Mouse (Mus musculus): ENCODE measurements around the gene Fam20b. TPM values are rescaled to one million over a fixed set of nuclear protein-coding genes. Genes with fewer than 3 reads are reported as not detected.

The Fam20b gene
- polyA plus RNA-seq, 1 experiment from 2014 or later, result 30.0 TPM

- Histone ChIP-seq H3K4me2 (ENCODE audit: low read depth, low read length) (no peak overlapping the region), H3K9me3 (ENCODE audit: control insufficient read depth, low read length) (no peaks in the 10 kb centered on the region), H3K36me3 (ENCODE audit: control insufficient read depth, insufficient read depth, low read length) (no peaks in the 10 kb centered on the region), H3K4me3 (ENCODE audit: low read depth, low read length) (no peak overlapping the region), H3K9ac (ENCODE audit: low read depth, low read length) (no peak overlapping the region), H3K27me3 (replicated peaks; ENCODE audit: control insufficient read depth, insufficient read depth, low read length) (no peaks in the 10 kb centered on the region), H3K27ac (replicated peaks; ENCODE audit: low read depth, low read length) (no peak overlapping the region), H3K4me1 (ENCODE audit: control insufficient read depth, insufficient read depth, low read length) (0 out of 2 replicates have a peak, but pooled peaks cover 4% of the 10 kb centered on the region)
- ATAC-seq (ENCODE audit: low read depth) (no peak), DNase-seq (ENCODE audit: low spot score) (no peak)
- WGBS, result 53% methylated on average over 4 of the region's 4 CpGs
These were observed 1.2 kb upstream of the Fam20b start for GRCm38 (mm10) chr1:156720046-156720445.

GRCm38 (mm10) chr1:156718286-156718949 lies 468 bp downstream of the Fam20b start:
- WGBS, result under 1% methylated on average over 30 of the region's 73 CpGs

GRCm38 (mm10) chr1:156717751-156718285 lies 1.1 kb downstream of the Fam20b start:
- DNase-seq (ENCODE audit: low spot score) (no peak), ATAC-seq (ENCODE audit: low read depth) (no peak)
- peak overlapping the region; percentile 93 for H3K4me3 ChIP-seq (ENCODE audit: low read depth, low read length)
- peak overlapping the region; percentile 84; the same call in 1 of the 2 replicates for H3K27ac ChIP-seq (replicated peaks; ENCODE audit: low read depth, low read length)
- no peaks in the 10 kb centered on the region for H3K36me3 ChIP-seq (ENCODE audit: control insufficient read depth, insufficient read depth, low read length)
- peak overlapping the region; percentile 67 for H3K4me2 ChIP-seq (ENCODE audit: low read depth, low read length)
- H3K9me3 ChIP-seq (ENCODE audit: control insufficient read depth, low read length), result no peaks in the 10 kb centered on the region
- 0 out of 2 replicates have a peak, but pooled peaks cover 4% of the 10 kb centered on the region for H3K4me1 ChIP-seq (ENCODE audit: control insufficient read depth, insufficient read depth, low read length)
- H3K27me3 ChIP-seq (replicated peaks; ENCODE audit: control insufficient read depth, insufficient read depth, low read length), result no peaks in the 10 kb centered on the region
- H3K9ac ChIP-seq (ENCODE audit: low read depth, low read length), result peak overlapping the region; percentile 87
- WGBS, result 12% methylated on average over 13 of the region's 13 CpGs

More at GRCm38 (mm10) chr1:156718286-156718949, 468 bp downstream of the Fam20b start:
- Histone ChIP-seq H3K4me2 (ENCODE audit: low read depth, low read length) (peak overlapping the region; percentile 67), H3K9me3 (ENCODE audit: control insufficient read depth, low read length) (no peaks in the 10 kb centered on the region), H3K36me3 (ENCODE audit: control insufficient read depth, insufficient read depth, low read length) (no peaks in the 10 kb centered on the region), H3K27me3 (replicated peaks; ENCODE audit: control insufficient read depth, insufficient read depth, low read length) (no peaks in the 10 kb centered on the region), H3K9ac (ENCODE audit: low read depth, low read length) (peak overlapping the region; percentile 87), H3K27ac (replicated peaks; ENCODE audit: low read depth, low read length) (peak overlapping the region; percentile 84), H3K4me1 (ENCODE audit: control insufficient read depth, insufficient read depth, low read length) (0 out of 2 replicates have a peak, but pooled peaks cover 4% of the 10 kb centered on the region), H3K4me3 (ENCODE audit: low read depth, low read length) (peak overlapping the region; percentile 93)
- ATAC-seq (ENCODE audit: low read depth) (peak; percentile 90), DNase-seq (ENCODE audit: low spot score) (no peak)

GRCm38 (mm10) chr1:156716681-156717080 lies 2.2 kb downstream of the Fam20b start:
- Histone ChIP-seq H3K9ac (ENCODE audit: low read depth, low read length) (no peak overlapping the region), H3K9me3 (ENCODE audit: control insufficient read depth, low read length) (no peaks in the 10 kb centered on the region), H3K4me2 (ENCODE audit: low read depth, low read length) (no peak overlapping the region), H3K27me3 (replicated peaks; ENCODE audit: control insufficient read depth, insufficient read depth, low read length) (no peaks in the 10 kb centered on the region), H3K4me3 (ENCODE audit: low read depth, low read length) (no peak overlapping the region), H3K27ac (replicated peaks; ENCODE audit: low read depth, low read length) (no peak overlapping the region), H3K36me3 (ENCODE audit: control insufficient read depth, insufficient read depth, low read length) (no peaks in the 10 kb centered on the region), H3K4me1 (ENCODE audit: control insufficient read depth, insufficient read depth, low read length) (0 out of 2 replicates have a peak, but pooled peaks cover 4% of the 10 kb centered on the region)
- DNase-seq (ENCODE audit: low spot score) (no peak), ATAC-seq (ENCODE audit: low read depth) (no peak)
- 89% methylated on average over 6 of the region's 6 CpGs for WGBS

GRCm38 (mm10) chr1:156710472-156711098 lies 8.3 kb downstream of the Fam20b start:
- H3K36me3 ChIP-seq (ENCODE audit: control insufficient read depth, insufficient read depth, low read length), result peaks cover 5% of the 10 kb centered on the region
- DNase-seq (ENCODE audit: low spot score) (peak; percentile 56), ATAC-seq (ENCODE audit: low read depth) (peak; percentile 67; the same call in 1 of the 2 replicates)
- 57% methylated on average over 10 of the region's 10 CpGs for WGBS
- H3K27ac ChIP-seq (replicated peaks; ENCODE audit: low read depth, low read length), result peak overlapping the region; percentile 50; the same call in 1 of the 2 replicates
- no peak overlapping the region for H3K9ac ChIP-seq (ENCODE audit: low read depth, low read length)
- H3K4me3 ChIP-seq (ENCODE audit: low read depth, low read length), result no peak overlapping the region
- no peaks in the 10 kb centered on the region for H3K9me3 ChIP-seq (ENCODE audit: control insufficient read depth, low read length)
- no peaks in the 10 kb centered on the region for H3K27me3 ChIP-seq (replicated peaks; ENCODE audit: control insufficient read depth, insufficient read depth, low read length)
- H3K4me1 ChIP-seq (ENCODE audit: control insufficient read depth, insufficient read depth, low read length), result peaks cover 11% of the 10 kb centered on the region
- H3K4me2 ChIP-seq (ENCODE audit: low read depth, low read length), result no peak overlapping the region

GRCm38 (mm10) chr1:156708672-156709071 lies 10.2 kb downstream of the Fam20b start:
- Histone ChIP-seq H3K27me3 (replicated peaks; ENCODE audit: control insufficient read depth, insufficient read depth, low read length) (no peaks in the 10 kb centered on the region), H3K4me3 (ENCODE audit: low read depth, low read length) (no peak overlapping the region), H3K9ac (ENCODE audit: low read depth, low read length) (no peak overlapping the region), H3K27ac (replicated peaks; ENCODE audit: low read depth, low read length) (no peak overlapping the region), H3K4me1 (ENCODE audit: control insufficient read depth, insufficient read depth, low read length) (peaks cover 11% of the 10 kb centered on the region), H3K9me3 (ENCODE audit: control insufficient read depth, low read length) (no peaks in the 10 kb centered on the region), H3K4me2 (ENCODE audit: low read depth, low read length) (no peak overlapping the region), H3K36me3 (ENCODE audit: control insufficient read depth, insufficient read depth, low read length) (peaks cover 23% of the 10 kb centered on the region)
- ATAC-seq (ENCODE audit: low read depth), result no peak
- DNase-seq (ENCODE audit: low spot score), result no peak
- WGBS, result 85% methylated on average over 3 of the region's 3 CpGs

GRCm38 (mm10) chr1:156705696-156706285 lies 13.1 kb downstream of the Fam20b start:
- ATAC-seq (ENCODE audit: low read depth) (no peak), DNase-seq (ENCODE audit: low spot score) (no peak)
- Histone ChIP-seq H3K27ac (replicated peaks; ENCODE audit: low read depth, low read length) (no peak overlapping the region), H3K4me3 (ENCODE audit: low read depth, low read length) (no peak overlapping the region), H3K9ac (ENCODE audit: low read depth, low read length) (no peak overlapping the region), H3K9me3 (ENCODE audit: control insufficient read depth, low read length) (no peaks in the 10 kb centered on the region), H3K36me3 (ENCODE audit: control insufficient read depth, insufficient read depth, low read length) (peaks cover 47% of the 10 kb centered on the region), H3K4me2 (ENCODE audit: low read depth, low read length) (no peak overlapping the region), H3K4me1 (ENCODE audit: control insufficient read depth, insufficient read depth, low read length) (peaks cover 5% of the 10 kb centered on the region), H3K27me3 (replicated peaks; ENCODE audit: control insufficient read depth, insufficient read depth, low read length) (no peaks in the 10 kb centered on the region)
- WGBS, result 70% methylated on average over 10 of the region's 10 CpGs

GRCm38 (mm10) chr1:156703444-156703843 lies 15.4 kb downstream of the Fam20b start:
- no peak for DNase-seq (ENCODE audit: low spot score)
- no peaks in the 10 kb centered on the region for H3K9me3 ChIP-seq (ENCODE audit: control insufficient read depth, low read length)
- H3K36me3 ChIP-seq (ENCODE audit: control insufficient read depth, insufficient read depth, low read length), result peaks cover 67% of the 10 kb centered on the region
- no peak for ATAC-seq (ENCODE audit: low read depth)
- H3K9ac ChIP-seq (ENCODE audit: low read depth, low read length), result no peak overlapping the region
- H3K27ac ChIP-seq (replicated peaks; ENCODE audit: low read depth, low read length), result no peak overlapping the region
- no peak overlapping the region for H3K4me2 ChIP-seq (ENCODE audit: low read depth, low read length)
- no peaks in the 10 kb centered on the region for H3K27me3 ChIP-seq (replicated peaks; ENCODE audit: control insufficient read depth, insufficient read depth, low read length)
- WGBS, result 94% methylated on average over 4 of the region's 4 CpGs
- H3K4me1 ChIP-seq (ENCODE audit: control insufficient read depth, insufficient read depth, low read length), result no peaks in the 10 kb centered on the region
- H3K4me3 ChIP-seq (ENCODE audit: low read depth, low read length), result no peak overlapping the region

Data from embryonic facial prominence, embryonic 14.5 days (tissue).